Mouse (Mus musculus): ENCODE measurements around the gene Vapa.
A peak's percentile ranks its signal among the peaks of the same experiment; 100 is the strongest.

Gene Vapa

GRCm38 (mm10) chr17:65623130-65623529, 9.8 kb upstream of the Vapa start:
- no peak for DNase-seq

GRCm38 (mm10) chr17:65618431-65618830, 5.1 kb upstream of the Vapa start:
- DNase-seq, result no peak

- DNase-seq, result no peak
Measured at GRCm38 (mm10) chr17:65615678-65616077, 2.3 kb upstream of the Vapa start.

GRCm38 (mm10) chr17:65614431-65614830, 1.1 kb upstream of the Vapa start:
- DNase-seq, result no peak

GRCm38 (mm10) chr17:65613142-65613462, 253 bp downstream of the Vapa start:
- no peak for DNase-seq

GRCm38 (mm10) chr17:65612391-65613141, 789 bp downstream of the Vapa start:
- DNase-seq, result peak; percentile 39

GRCm38 (mm10) chr17:65611721-65612120, 1.6 kb downstream of the Vapa start:
- DNase-seq, result no peak

- no peak for DNase-seq
Measured at GRCm38 (mm10) chr17:65608743-65609142, 4.6 kb downstream of the Vapa start.

GRCm38 (mm10) chr17:65608312-65608687, 5.1 kb downstream of the Vapa start:
- DNase-seq, result no peak

GRCm38 (mm10) chr17:65607574-65608311, 5.6 kb downstream of the Vapa start:
- DNase-seq, result no peak

- DNase-seq, result no peak
Measured at GRCm38 (mm10) chr17:65606014-65606413, 7.3 kb downstream of the Vapa start.

GRCm38 (mm10) chr17:65604892-65605291, 8.5 kb downstream of the Vapa start:
- DNase-seq, result no peak

- no peak for DNase-seq
Measured at GRCm38 (mm10) chr17:65604315-65604714, 9.0 kb downstream of the Vapa start.

GRCm38 (mm10) chr17:65597857-65598486, 15.4 kb downstream of the Vapa start:
- DNase-seq, result no peak

GRCm38 (mm10) chr17:65594687-65595086, 18.7 kb downstream of the Vapa start:
- no peak for DNase-seq

GRCm38 (mm10) chr17:65586892-65587291, 26.5 kb downstream of the Vapa start:
- no peak for DNase-seq

- no peak for DNase-seq
Measured at GRCm38 (mm10) chr17:65581440-65581839, 31.9 kb downstream of the Vapa start.

- DNase-seq, result no peak
Measured at GRCm38 (mm10) chr17:65579766-65580165, 33.6 kb downstream of the Vapa start.

- no peak for DNase-seq
Measured at GRCm38 (mm10) chr17:65575339-65575738, 38.0 kb downstream of the Vapa start.

- no peak for DNase-seq
Measured at GRCm38 (mm10) chr17:65574850-65575249, 38.5 kb downstream of the Vapa start.

- peak; percentile 31 for DNase-seq
Measured at GRCm38 (mm10) chr17:65571866-65572265, 41.5 kb downstream of the Vapa start.

- DNase-seq, result no peak
Measured at GRCm38 (mm10) chr17:65571466-65571865, 41.9 kb downstream of the Vapa start.

- DNase-seq, result no peak
Measured at GRCm38 (mm10) chr17:65564189-65564588, 49.2 kb downstream of the Vapa start.

GRCm38 (mm10) chr17:65563345-65563744, 50.0 kb downstream of the Vapa start:
- DNase-seq, result no peak
